Mouse (Mus musculus): ENCODE data around the gene Ripply3. TPM values are rescaled to one million over a fixed set of nuclear protein-coding genes. Genes with fewer than 3 reads are reported as not detected.

The Ripply3 gene
- 1 to 10 TPM; 3.7 to 5.1 TPM for total RNA-seq (2021)

- intact Hi-C loops (cut with DNase I): loop anchor here (2.0 kb wide), 1 partner anchor 15 kb away; the partner anchor contains the start of gene Hlcs
- peak; percentile 66 to 73 for DNase-seq
Measured at GRCm38 (mm10) chr16:94327781-94328711, at the start of gene Ripply3. Gene Ripply3, plus strand, starts transcription at chr16:94328420.

- no peak for DNase-seq
- intact Hi-C loops (cut with DNase I): no loop called here
Measured at GRCm38 (mm10) chr16:94283972-94284371, 44.2 kb upstream of the Ripply3 start.

- intact Hi-C loops (cut with DNase I): no loop called here
- no peak for DNase-seq
Measured at GRCm38 (mm10) chr16:94287826-94288225, 40.4 kb upstream of the Ripply3 start.

- intact Hi-C loops (cut with DNase I): no loop called here
- DNase-seq: peak; percentile 26 to 47
Measured at GRCm38 (mm10) chr16:94289138-94290072, 38.8 kb upstream of the Ripply3 start.

- peak; percentile 80 to 81 for DNase-seq
Measured at GRCm38 (mm10) chr16:94290073-94290999, 37.9 kb upstream of the Ripply3 start.

GRCm38 (mm10) chr16:94291141-94291540 lies 37.1 kb upstream of the Ripply3 start:
- intact Hi-C loops (cut with DNase I): no loop called here
- no peak for DNase-seq

More at GRCm38 (mm10) chr16:94290073-94290999, 37.9 kb upstream of the Ripply3 start:
- intact Hi-C loops (cut with DNase I): no loop called here

GRCm38 (mm10) chr16:94298081-94298480 lies 30.1 kb upstream of the Ripply3 start:
- intact Hi-C loops (cut with DNase I): no loop called here
- DNase-seq: no peak

- DNase-seq: no peak
- intact Hi-C loops (cut with DNase I): no loop called here
Measured at GRCm38 (mm10) chr16:94299210-94299609, 29.0 kb upstream of the Ripply3 start.

GRCm38 (mm10) chr16:94301194-94301593 lies 27.0 kb upstream of the Ripply3 start:
- DNase-seq: no peak
- intact Hi-C loops (cut with DNase I): no loop called here

GRCm38 (mm10) chr16:94301696-94302095 lies 26.5 kb upstream of the Ripply3 start:
- intact Hi-C loops (cut with DNase I): no loop called here

GRCm38 (mm10) chr16:94302274-94303202 lies 25.7 kb upstream of the Ripply3 start:
- intact Hi-C loops (cut with DNase I): no loop called here
- DNase-seq: peak; percentile 12 to 34

More at GRCm38 (mm10) chr16:94301696-94302095, 26.5 kb upstream of the Ripply3 start:
- DNase-seq: no peak

- intact Hi-C loops (cut with DNase I): no loop called here
- DNase-seq: no peak
Measured at GRCm38 (mm10) chr16:94303203-94303535, 25.1 kb upstream of the Ripply3 start.

- intact Hi-C loops (cut with DNase I): no loop called here
- no peak for DNase-seq
Measured at GRCm38 (mm10) chr16:94307526-94307925, 20.7 kb upstream of the Ripply3 start.

GRCm38 (mm10) chr16:94307942-94308341 lies 20.3 kb upstream of the Ripply3 start:
- DNase-seq: no peak
- intact Hi-C loops (cut with DNase I): no loop called here

- DNase-seq: peak in 1 of 2 experiments; percentile 22
- intact Hi-C loops (cut with DNase I): no loop called here
Measured at GRCm38 (mm10) chr16:94309025-94309424, 19.2 kb upstream of the Ripply3 start.

- intact Hi-C loops (cut with DNase I): no loop called here
- DNase-seq: no peak
Measured at GRCm38 (mm10) chr16:94311416-94311815, 16.8 kb upstream of the Ripply3 start.

- DNase-seq: no peak
- intact Hi-C loops (cut with DNase I): loop anchor here (2.0 kb wide), 2 partner anchors 17 to 59 kb away; partner anchors contain the start of genes Pigp, Ripply3 and Ttc3
Measured at GRCm38 (mm10) chr16:94311931-94312330, 16.3 kb upstream of the Ripply3 start.

- DNase-seq: peak; percentile 70 to 82
- intact Hi-C loops (cut with DNase I): loop anchor here (1.0 to 2.0 kb wide), 3 partner anchors 16 to 58 kb away; partner anchors contain the start of genes Pigp, Ripply3 and Ttc3
Measured at GRCm38 (mm10) chr16:94312663-94313228, 15.5 kb upstream of the Ripply3 start.

Measured in heart, postnatal 36 days (tissue).